Mouse (Mus musculus): ENCODE data around the gene Slc4a2. TPM values are rescaled to one million over a fixed set of nuclear protein-coding genes. Genes with fewer than 3 reads are reported as not detected.

Slc4a2 gene
- polyA plus RNA-seq, 1 experiment from 2014 or later: 41.0 TPM

- peaks cover 39% of the 10 kb centered on the region for H3K36me3 ChIP-seq
- no peak overlapping the region for H3K9ac ChIP-seq
- WGBS: 88% methylated on average over 10 of the region's 10 CpGs
- ATAC-seq (ENCODE audit: insufficient number of reproducible peaks, insufficient read depth, low FRiP score, low TSS enrichment, low read depth): no peak
- no peaks in the 10 kb centered on the region for H3K9me3 ChIP-seq
- H3K4me1 ChIP-seq: no peaks in the 10 kb centered on the region
- no peak overlapping the region for H3K4me2 ChIP-seq
- no peak overlapping the region for H3K4me3 ChIP-seq
- H3K27ac ChIP-seq: no peak overlapping the region
- H3K27me3 ChIP-seq: no peaks in the 10 kb centered on the region
Measured at GRCm38 (mm10) chr5:24399686-24400085, 24.0 kb upstream of the Slc4a2 start.

- H3K4me1 ChIP-seq: no peaks in the 10 kb centered on the region
- no peak overlapping the region for H3K9ac ChIP-seq
- no peak overlapping the region for H3K4me2 ChIP-seq
- H3K9me3 ChIP-seq: no peaks in the 10 kb centered on the region
- H3K36me3 ChIP-seq: peaks cover 43% of the 10 kb centered on the region
- ATAC-seq (ENCODE audit: insufficient number of reproducible peaks, insufficient read depth, low FRiP score, low TSS enrichment, low read depth): no peak
- 84% methylated on average over 11 of the region's 11 CpGs for WGBS
- no peak overlapping the region for H3K4me3 ChIP-seq
- H3K27me3 ChIP-seq: no peaks in the 10 kb centered on the region
- no peak overlapping the region for H3K27ac ChIP-seq
Measured at GRCm38 (mm10) chr5:24400362-24400761, 23.3 kb upstream of the Slc4a2 start.

GRCm38 (mm10) chr5:24400911-24401605 is 22.6 kb upstream of the Slc4a2 start:
- no peaks in the 10 kb centered on the region for H3K9me3 ChIP-seq
- H3K27me3 ChIP-seq: no peaks in the 10 kb centered on the region
- H3K4me1 ChIP-seq: no peaks in the 10 kb centered on the region
- H3K4me2 ChIP-seq: no peak overlapping the region
- no peak for ATAC-seq (ENCODE audit: insufficient number of reproducible peaks, insufficient read depth, low FRiP score, low TSS enrichment, low read depth)
- WGBS: 93% methylated on average over 5 of the region's 5 CpGs
- H3K4me3 ChIP-seq: no peak overlapping the region
- H3K36me3 ChIP-seq: peaks cover 50% of the 10 kb centered on the region
- no peak overlapping the region for H3K27ac ChIP-seq
- H3K9ac ChIP-seq: no peak overlapping the region

- Histone ChIP-seq H3K27ac (no peak overlapping the region), H3K9ac (no peak overlapping the region), H3K4me2 (no peak overlapping the region), H3K4me1 (no peaks in the 10 kb centered on the region), H3K27me3 (no peaks in the 10 kb centered on the region), H3K9me3 (no peaks in the 10 kb centered on the region), H3K36me3 (peaks cover 59% of the 10 kb centered on the region), H3K4me3 (no peak overlapping the region)
- WGBS: 93% methylated on average over 9 of the region's 9 CpGs
- ATAC-seq (ENCODE audit: insufficient number of reproducible peaks, insufficient read depth, low FRiP score, low TSS enrichment, low read depth): no peak
Measured at GRCm38 (mm10) chr5:24401969-24402368, 21.7 kb upstream of the Slc4a2 start.

GRCm38 (mm10) chr5:24404594-24405360 is 18.9 kb upstream of the Slc4a2 start:
- 80% methylated on average over 6 of the region's 6 CpGs for WGBS
- Histone ChIP-seq H3K4me3 (no peak overlapping the region), H3K27me3 (no peaks in the 10 kb centered on the region), H3K4me1 (no peaks in the 10 kb centered on the region), H3K9ac (no peak overlapping the region), H3K9me3 (no peaks in the 10 kb centered on the region), H3K36me3 (peaks cover 77% of the 10 kb centered on the region), H3K4me2 (no peak overlapping the region), H3K27ac (no peak overlapping the region)
- no peak for ATAC-seq (ENCODE audit: insufficient number of reproducible peaks, insufficient read depth, low FRiP score, low TSS enrichment, low read depth)

GRCm38 (mm10) chr5:24405389-24405876 is 18.2 kb upstream of the Slc4a2 start:
- Histone ChIP-seq H3K9me3 (no peaks in the 10 kb centered on the region), H3K27me3 (no peaks in the 10 kb centered on the region), H3K27ac (no peak overlapping the region), H3K36me3 (peaks cover 71% of the 10 kb centered on the region), H3K4me2 (no peak overlapping the region), H3K9ac (no peak overlapping the region), H3K4me1 (no peaks in the 10 kb centered on the region), H3K4me3 (no peak overlapping the region)
- WGBS: 75% methylated on average over 3 of the region's 3 CpGs
- no peak for ATAC-seq (ENCODE audit: insufficient number of reproducible peaks, insufficient read depth, low FRiP score, low TSS enrichment, low read depth)

- H3K4me3 ChIP-seq: no peak overlapping the region
- H3K4me1 ChIP-seq: peaks cover 12% of the 10 kb centered on the region
- ATAC-seq (ENCODE audit: insufficient number of reproducible peaks, insufficient read depth, low FRiP score, low TSS enrichment, low read depth): no peak
- 93% methylated on average over 13 of the region's 13 CpGs for WGBS
- no peak overlapping the region for H3K27ac ChIP-seq
- H3K36me3 ChIP-seq: peaks cover 48% of the 10 kb centered on the region
- H3K4me2 ChIP-seq: no peak overlapping the region
- H3K9me3 ChIP-seq: no peaks in the 10 kb centered on the region
- H3K27me3 ChIP-seq: no peaks in the 10 kb centered on the region
- no peak overlapping the region for H3K9ac ChIP-seq
Measured at GRCm38 (mm10) chr5:24408651-24409050, 15.0 kb upstream of the Slc4a2 start.

GRCm38 (mm10) chr5:24409466-24409865 is 14.2 kb upstream of the Slc4a2 start:
- Histone ChIP-seq H3K4me2 (no peak overlapping the region), H3K4me3 (no peak overlapping the region), H3K9ac (no peak overlapping the region), H3K9me3 (no peaks in the 10 kb centered on the region), H3K27ac (no peak overlapping the region), H3K27me3 (no peaks in the 10 kb centered on the region), H3K36me3 (peaks cover 41% of the 10 kb centered on the region), H3K4me1 (peaks cover 20% of the 10 kb centered on the region)
- ATAC-seq (ENCODE audit: insufficient number of reproducible peaks, insufficient read depth, low FRiP score, low TSS enrichment, low read depth): no peak
- WGBS: 77% methylated on average over 2 of the region's 2 CpGs

GRCm38 (mm10) chr5:24412063-24412462 is 11.6 kb upstream of the Slc4a2 start:
- Histone ChIP-seq H3K27me3 (no peaks in the 10 kb centered on the region), H3K4me3 (no peak overlapping the region), H3K27ac (no peak overlapping the region), H3K9me3 (no peaks in the 10 kb centered on the region), H3K4me2 (no peak overlapping the region), H3K36me3 (peaks cover 18% of the 10 kb centered on the region), H3K9ac (no peak overlapping the region), H3K4me1 (peaks cover 33% of the 10 kb centered on the region)
- no peak for ATAC-seq (ENCODE audit: insufficient number of reproducible peaks, insufficient read depth, low FRiP score, low TSS enrichment, low read depth)
- WGBS: 89% methylated on average over 2 of the region's 2 CpGs

- Histone ChIP-seq H3K27ac (peak within 1 kb of the TSS; percentile 63), H3K27me3 (no peaks in the 10 kb centered on the region)
- ATAC-seq (ENCODE audit: insufficient number of reproducible peaks, insufficient read depth, low FRiP score, low TSS enrichment, low read depth): no peak
Measured at GRCm38 (mm10) chr5:24413042-24413693, 10.5 kb upstream of the Slc4a2 start, which contains the start of gene Asic3. Asic3 (plus strand) TSS chr5:24413392.

GRCm38 (mm10) chr5:24413938-24414337 is 9.7 kb upstream of the Slc4a2 start:
- Histone ChIP-seq H3K27ac (peak overlapping the region; percentile 63), H3K4me3 (no peak overlapping the region), H3K4me1 (peaks cover 33% of the 10 kb centered on the region), H3K27me3 (no peaks in the 10 kb centered on the region), H3K9me3 (no peaks in the 10 kb centered on the region), H3K36me3 (peaks cover 17% of the 10 kb centered on the region), H3K9ac (no peak overlapping the region), H3K4me2 (peak overlapping the region; percentile 39)
- no peak for ATAC-seq (ENCODE audit: insufficient number of reproducible peaks, insufficient read depth, low FRiP score, low TSS enrichment, low read depth)
- WGBS: 86% methylated on average over 13 of the region's 13 CpGs

More at GRCm38 (mm10) chr5:24413042-24413693, 10.5 kb upstream of the Slc4a2 start, which contains the start of gene Asic3:
- Histone ChIP-seq H3K4me2 (peak within 1 kb of the TSS; percentile 39), H3K4me3 (no peak within 1 kb of the TSS), H3K9me3 (no peaks in the 10 kb centered on the region), H3K4me1 (peaks cover 33% of the 10 kb centered on the region), H3K9ac (peak within 1 kb of the TSS; percentile 40; the same call in 1 of the 2 replicates), H3K36me3 (peaks cover 16% of the 10 kb centered on the region)
- WGBS: 25% methylated on average over 11 of the region's 11 CpGs
